Mouse (Mus musculus) layer of hippocampus, adult 2 months (tissue): ENCODE measurements around the gene Mypn. TPM values are rescaled to one million over a fixed set of nuclear protein-coding genes. Genes with fewer than 3 reads are reported as not detected.

Experiments used
- DNase-seq, 2 experiments: peaks; one replicate each; pipeline ENCODE4 v3.0.0; 2022; ENCODE audit warnings: low spot score in 2 of 2
- H3K27ac ChIP-seq: fragments of 200-600 bp; 2 replicates; pipeline ENCODE4 v1.8.1; 2022
- H3K4me3 ChIP-seq: fragments of 200-600 bp; 2 replicates; pipeline ENCODE4 v1.8.1; 2022; ENCODE audit warnings: mild to moderate bottlenecking
- CTCF ChIP-seq: fragments of 200-600 bp; conservative IDR thresholded peaks from 2 replicates; pipeline ENCODE4 v1.8.1; 2022; ENCODE audit warnings: antibody characterized with exemption, mild to moderate bottlenecking, moderate library complexity
- total RNA-seq, 2 experiments: library from RNA; stranded (reverse); gene quantifications; 2 replicates each; pipeline ENCODE4 v1.2.3; 2021

The Mypn gene
- total RNA-seq, 2 experiments from 2014 or later: 1.5 to 1.6 TPM

- no peak overlapping the region for H3K4me3 ChIP-seq
- no peak for TF ChIP-seq CTCF
- H3K27ac ChIP-seq: no peak overlapping the region
- no peak for DNase-seq
Observed at GRCm38 (mm10) chr10:63181166-63181565, 22.6 kb downstream of the Mypn start.

GRCm38 (mm10) chr10:63179524-63179923, 24.2 kb downstream of the Mypn start:
- DNase-seq: no peak
- TF ChIP-seq CTCF: no peak
- Histone ChIP-seq H3K27ac (no peak overlapping the region), H3K4me3 (no peak overlapping the region)

- no peak for DNase-seq
- Histone ChIP-seq H3K4me3 (no peak overlapping the region), H3K27ac (no peak overlapping the region)
- TF ChIP-seq CTCF: no peak
Observed at GRCm38 (mm10) chr10:63178318-63178717, 25.4 kb downstream of the Mypn start.

- TF ChIP-seq CTCF: no peak
- H3K4me3 ChIP-seq: no peak overlapping the region; the same call in 1 of the 2 replicates
Observed at GRCm38 (mm10) chr10:63177286-63178140, 26.2 kb downstream of the Mypn start.

GRCm38 (mm10) chr10:63176471-63176931, 27.3 kb downstream of the Mypn start:
- no peak overlapping the region for H3K4me3 ChIP-seq
- no peak for TF ChIP-seq CTCF

More at GRCm38 (mm10) chr10:63177286-63178140, 26.2 kb downstream of the Mypn start:
- DNase-seq: no peak
- H3K27ac ChIP-seq: no peak overlapping the region

GRCm38 (mm10) chr10:63172089-63172488, 31.7 kb downstream of the Mypn start:
- H3K4me3 ChIP-seq: no peak overlapping the region
- DNase-seq: no peak
- H3K27ac ChIP-seq: no peak overlapping the region
- no peak for TF ChIP-seq CTCF

More at GRCm38 (mm10) chr10:63176471-63176931, 27.3 kb downstream of the Mypn start:
- no peak overlapping the region for H3K27ac ChIP-seq
- DNase-seq: no peak

GRCm38 (mm10) chr10:63169503-63169902, 34.2 kb downstream of the Mypn start:
- TF ChIP-seq CTCF: no peak
- no peak for DNase-seq
- Histone ChIP-seq H3K27ac (no peak overlapping the region), H3K4me3 (no peak overlapping the region)

GRCm38 (mm10) chr10:63168124-63168523, 35.6 kb downstream of the Mypn start:
- no peak for TF ChIP-seq CTCF
- DNase-seq: no peak
- Histone ChIP-seq H3K4me3 (no peak overlapping the region), H3K27ac (no peak overlapping the region)

- Histone ChIP-seq H3K4me3 (no peak overlapping the region), H3K27ac (no peak overlapping the region)
- no peak for TF ChIP-seq CTCF
- DNase-seq: no peak
Observed at GRCm38 (mm10) chr10:63167241-63167995, 36.3 kb downstream of the Mypn start.

- DNase-seq: no peak
- Histone ChIP-seq H3K4me3 (no peak overlapping the region), H3K27ac (no peak overlapping the region)
- no peak for TF ChIP-seq CTCF
Observed at GRCm38 (mm10) chr10:63165752-63166412, 37.9 kb downstream of the Mypn start.

- no peak overlapping the region for H3K27ac ChIP-seq
Observed at GRCm38 (mm10) chr10:63161240-63161639, 42.5 kb downstream of the Mypn start.

GRCm38 (mm10) chr10:63160671-63161070, 43.1 kb downstream of the Mypn start:
- no peak for TF ChIP-seq CTCF
- DNase-seq: no peak
- no peak overlapping the region for H3K4me3 ChIP-seq
- H3K27ac ChIP-seq: no peak overlapping the region

More at GRCm38 (mm10) chr10:63161240-63161639, 42.5 kb downstream of the Mypn start:
- no peak for DNase-seq
- H3K4me3 ChIP-seq: no peak overlapping the region
- no peak for TF ChIP-seq CTCF

GRCm38 (mm10) chr10:63158191-63158590, 45.6 kb downstream of the Mypn start:
- no peak overlapping the region for H3K4me3 ChIP-seq
- no peak for DNase-seq
- no peak for TF ChIP-seq CTCF
- H3K27ac ChIP-seq: no peak overlapping the region
